Mouse (Mus musculus) midbrain, postnatal 0 days (tissue): ENCODE data around the gene Sesn3. TPM values are rescaled to one million over a fixed set of nuclear protein-coding genes. Genes with fewer than 3 reads are reported as not detected.
"Not testable (repeated sequence)": the region's sequence is repeated elsewhere in the genome, so short reads cannot be mapped to it uniquely, and the experiment has no call there.

Experiments
- ATAC-seq: fragments of 200-750 bp; cut with Nextera tagmentation; 2 replicates; pipeline ENCODE4 v1.8.0; 2017; ENCODE audit warnings: moderate number of reproducible peaks, mild to moderate bottlenecking, moderate TSS enrichment, moderate library complexity; ENCODE audit not compliant: low FRiP score
- DNase-seq: peaks from one replicate; pipeline ENCODE4 v3.0.0-alpha.2; 2015; ENCODE audit warnings: low spot score
- H3K27ac ChIP-seq: fragments of 300-500 bp; sonication (generic); 2 replicates; pipeline ENCODE4 v1.5.1; 2014; ENCODE audit warnings: low read depth, mild to moderate bottlenecking, low read length, mixed read lengths
- H3K27me3 ChIP-seq: fragments of 300-500 bp; sonication (generic); 2 replicates; pipeline ENCODE4 v1.6.1; 2014; ENCODE audit warnings: low read length, control low read depth, mixed read lengths; ENCODE audit not compliant: insufficient read depth
- H3K36me3 ChIP-seq: fragments of 300-500 bp; sonication (generic); 2 replicates; pipeline ENCODE4 v1.6.1; 2014; ENCODE audit warnings: low read length, control low read depth, mixed read lengths; ENCODE audit not compliant: insufficient read depth
- H3K4me1 ChIP-seq: fragments of 300-500 bp; sonication (generic); 2 replicates; pipeline ENCODE4 v1.6.1; 2014; ENCODE audit warnings: mild to moderate bottlenecking, control low read depth, antibody characterized with exemption, low read length, mixed read lengths; ENCODE audit not compliant: insufficient read depth
- H3K4me2 ChIP-seq: fragments of 300-500 bp; sonication (generic); 2 replicates; pipeline ENCODE4 v1.6.1; 2014; ENCODE audit warnings: low read depth, mild to moderate bottlenecking, low read length, mixed read lengths; ENCODE audit not compliant: poor library complexity, severe bottlenecking
- H3K4me3 ChIP-seq: fragments of 300-500 bp; sonication (generic); 2 replicates; pipeline ENCODE4 v1.5.1; 2014; ENCODE audit warnings: low read depth, mild to moderate bottlenecking, low read length, moderate library complexity
- H3K9ac ChIP-seq: fragments of 300-500 bp; sonication (generic); replicated peaks from 2 replicates; pipeline ENCODE4 v1.6.1; 2014; ENCODE audit warnings: mild to moderate bottlenecking, low read length, moderate library complexity, mixed read lengths; ENCODE audit not compliant: poor library complexity, severe bottlenecking
- H3K9me3 ChIP-seq: fragments of 300-500 bp; sonication (generic); 2 replicates; pipeline ENCODE4 v1.6.1; 2016; ENCODE audit warnings: low read length, control low read depth
- CTCF ChIP-seq: IDR thresholded peaks from 2 replicates; pipeline ENCODE4 v1.5.1; 2016; ENCODE audit warnings: antibody characterized with exemption, mild to moderate bottlenecking
- WGBS: fragments of 180-500 bp; shearing (Covaris S2); extraction: QIAGEN DNeasy Blood & Tissue Kit; methylation state at CpG from one replicate; pipeline ENCODE4 v1.1.7; 2014; 5-methylcytosine and 5-hydroxymethylcytosine counted together
- polyA plus RNA-seq: library from polyadenylated mRNA; unstranded; fragments of >200 nt; fragmentation: Nextera tagmentation; extraction: Ambion mirVana; gene quantifications from 2 replicates; pipeline ENCODE4 v1.2.1, GENCODE M21; 2015
- total RNA-seq: library from RNA; depleted of rRNA; stranded (reverse); fragments of >200 nt; gene quantifications from 2 replicates; pipeline ENCODE4 v1.2.3, GENCODE M21; 2014

Sesn3 gene
- total and polyA plus RNA-seq, 2 experiments from 2014 or later, result 22.9 to 59.2 TPM

DNA sequence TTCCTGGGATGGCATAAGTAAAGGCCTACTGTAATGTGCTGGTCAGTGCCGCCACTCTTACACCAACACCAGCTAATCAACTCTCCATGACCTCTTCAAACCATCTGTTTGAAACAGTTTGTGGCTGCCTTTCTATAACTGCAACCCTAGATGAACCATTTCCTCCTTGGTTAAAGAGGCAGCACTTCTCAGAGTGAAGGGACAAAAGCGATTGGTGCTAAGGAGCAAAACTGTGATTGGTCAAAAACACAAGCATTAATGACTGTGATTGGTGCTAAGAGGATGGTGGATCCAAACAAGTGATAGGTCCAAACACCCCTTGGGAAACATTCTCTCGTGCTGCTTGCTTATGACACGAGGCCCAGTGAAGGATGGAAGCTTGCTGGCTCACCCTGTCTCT lies 61.0 kb downstream of the Sesn3 start:
- no peak for DNase-seq
- ATAC-seq, result no peak

DNA sequence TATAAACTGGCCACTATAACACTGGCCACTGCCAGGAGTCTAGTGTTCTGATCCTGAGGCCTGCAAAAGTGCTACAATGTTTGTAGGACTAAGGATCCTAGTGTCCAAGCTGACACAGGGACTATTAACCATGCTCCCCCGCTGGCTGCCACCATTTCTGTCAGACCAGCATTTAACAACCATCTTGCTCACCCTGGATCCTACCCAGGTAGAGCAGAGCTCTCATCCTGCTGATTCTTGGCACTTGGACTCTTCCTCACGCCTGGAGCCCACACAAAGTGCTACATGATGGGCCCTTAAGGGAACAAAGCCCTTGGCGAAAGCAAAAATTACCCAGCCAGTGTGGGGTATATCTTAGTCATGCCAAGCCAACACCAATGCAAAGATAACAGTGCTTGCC lies 62.0 kb downstream of the Sesn3 start:
- WGBS, result 90% methylated on average over 3 of the region's 3 CpGs
- no peak overlapping the region for H3K9ac ChIP-seq
- no peaks in the 10 kb centered on the region for H3K27me3 ChIP-seq
- ATAC-seq (no peak), DNase-seq (peak; percentile 3)
- H3K27ac ChIP-seq, result no peak overlapping the region
- H3K36me3 ChIP-seq, result 0 out of 2 replicates have a peak, but pooled peaks cover 8% of the 10 kb centered on the region
- no peaks in the 10 kb centered on the region for H3K4me1 ChIP-seq
- H3K4me3 ChIP-seq, result no peak overlapping the region
- no peak overlapping the region for H3K4me2 ChIP-seq
- TF ChIP-seq CTCF, result no peak
- no peaks in the 10 kb centered on the region for H3K9me3 ChIP-seq

More for the DNA sequence above, 61.0 kb downstream of the Sesn3 start:
- H3K36me3 ChIP-seq, result peaks cover 10% of the 10 kb centered on the region; the same call in 1 of the 2 replicates
- TF ChIP-seq CTCF, result no peak
- no peaks in the 10 kb centered on the region for H3K27me3 ChIP-seq
- WGBS, result 87% methylated on average over 4 of the region's 4 CpGs
- H3K9ac ChIP-seq, result no peak overlapping the region
- no peaks in the 10 kb centered on the region for H3K4me1 ChIP-seq
- no peak overlapping the region for H3K4me3 ChIP-seq
- H3K4me2 ChIP-seq, result no peak overlapping the region
- H3K27ac ChIP-seq, result no peak overlapping the region
- H3K9me3 ChIP-seq, result no peaks in the 10 kb centered on the region

DNA sequence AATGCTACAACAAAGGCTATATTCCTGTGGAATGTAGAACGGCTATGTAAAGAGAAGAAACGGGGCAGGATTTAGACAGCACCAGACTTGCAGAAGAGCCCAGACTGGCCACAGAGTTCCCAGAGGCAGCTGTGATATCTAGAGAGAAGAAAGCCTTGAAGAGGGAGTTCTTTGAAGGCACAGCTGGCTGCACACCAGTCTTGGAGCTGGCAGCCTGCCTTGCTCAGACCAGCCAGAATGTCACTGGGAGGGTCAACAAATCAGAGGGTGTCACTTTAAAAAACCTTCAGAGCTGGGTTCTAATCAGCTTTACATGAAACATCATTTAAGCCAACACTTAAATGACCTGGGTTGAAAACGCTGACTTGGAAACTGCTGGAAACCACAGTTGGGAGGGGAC lies 63.8 kb downstream of the Sesn3 start:
- no peak for ATAC-seq
- Histone ChIP-seq H3K27ac (no peak overlapping the region), H3K9me3 (no peaks in the 10 kb centered on the region), H3K27me3 (no peaks in the 10 kb centered on the region), H3K4me2 (no peak overlapping the region), H3K4me3 (no peak overlapping the region), H3K9ac (no peak overlapping the region), H3K36me3 (0 out of 2 replicates have a peak, but pooled peaks cover 2% of the 10 kb centered on the region), H3K4me1 (no peaks in the 10 kb centered on the region)
- TF ChIP-seq CTCF, result no peak
- no peak for DNase-seq
- WGBS, result 73% methylated on average over 3 of the region's 3 CpGs

DNA sequence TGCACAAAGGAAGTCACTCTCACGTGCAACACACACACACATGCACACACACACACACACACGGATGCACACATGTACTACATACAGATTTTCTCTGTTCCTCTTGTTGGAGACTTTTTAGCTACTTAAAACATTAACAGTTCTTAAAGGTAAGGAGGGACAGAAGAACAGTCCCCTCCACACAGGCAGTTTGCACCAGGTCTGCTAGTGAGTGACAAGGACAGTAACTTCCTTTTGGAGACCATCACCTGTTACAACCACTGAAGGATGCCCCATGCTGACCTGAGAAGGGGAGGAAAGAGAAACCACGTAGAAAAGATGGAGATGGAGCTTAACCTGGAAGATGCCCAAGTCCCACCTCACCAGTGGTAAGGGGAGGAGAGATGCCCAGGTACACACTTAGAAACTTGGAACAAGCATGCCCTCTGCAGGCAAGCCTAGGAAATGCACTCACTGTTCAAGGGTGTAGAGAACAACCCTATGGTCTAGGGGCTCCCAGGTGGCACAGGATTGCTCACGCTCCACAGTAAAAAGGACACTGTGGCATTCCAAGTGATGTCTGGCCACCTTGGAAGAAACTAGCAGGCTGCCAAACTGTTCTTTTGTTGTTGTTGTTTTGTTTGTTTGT lies 67.3 kb downstream of the Sesn3 start:
- WGBS, result 52% methylated on average over 4 of the region's 4 CpGs
- Histone ChIP-seq H3K36me3 (no peaks in the 10 kb centered on the region), H3K9ac (no peak overlapping the region), H3K27me3 (no peaks in the 10 kb centered on the region), H3K4me3 (no peak overlapping the region), H3K27ac (no peak overlapping the region), H3K4me1 (no peaks in the 10 kb centered on the region), H3K4me2 (no peak overlapping the region), H3K9me3 (no peaks in the 10 kb centered on the region)
- DNase-seq, result peak; percentile 90
- TF ChIP-seq CTCF, result peak; percentile 94
- ATAC-seq, result peak; percentile 82

DNA sequence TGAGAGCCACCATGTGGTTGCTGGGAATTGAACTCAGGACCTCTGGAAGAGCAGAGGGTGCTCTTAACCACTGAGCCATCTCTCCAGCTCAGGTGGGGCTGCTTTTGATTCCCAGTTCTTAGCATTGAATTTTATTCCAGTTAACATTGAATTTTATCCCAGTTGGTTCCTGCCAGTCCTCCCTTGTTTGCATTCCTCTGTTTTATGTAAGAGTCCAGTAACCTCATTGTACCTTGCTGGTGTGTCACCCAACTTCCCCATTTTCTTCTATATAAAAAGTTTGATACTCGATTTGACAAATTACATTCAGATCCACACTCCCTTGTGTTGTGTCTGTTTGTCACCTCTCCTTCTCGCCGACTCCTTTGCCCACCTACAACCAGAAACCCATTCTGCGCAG lies 71.0 kb downstream of the Sesn3 start:
- whole genome bisulfite sequencing, result 91% methylated on average over 4 of the region's 4 CpGs
- H3K9me3 ChIP-seq, H3K27ac ChIP-seq, H3K4me3 ChIP-seq, ATAC-seq, H3K27me3 ChIP-seq, H3K4me1 ChIP-seq, DNase-seq, H3K9ac ChIP-seq, H3K4me2 ChIP-seq, H3K36me3 ChIP-seq: not testable (repeated sequence)

DNA sequence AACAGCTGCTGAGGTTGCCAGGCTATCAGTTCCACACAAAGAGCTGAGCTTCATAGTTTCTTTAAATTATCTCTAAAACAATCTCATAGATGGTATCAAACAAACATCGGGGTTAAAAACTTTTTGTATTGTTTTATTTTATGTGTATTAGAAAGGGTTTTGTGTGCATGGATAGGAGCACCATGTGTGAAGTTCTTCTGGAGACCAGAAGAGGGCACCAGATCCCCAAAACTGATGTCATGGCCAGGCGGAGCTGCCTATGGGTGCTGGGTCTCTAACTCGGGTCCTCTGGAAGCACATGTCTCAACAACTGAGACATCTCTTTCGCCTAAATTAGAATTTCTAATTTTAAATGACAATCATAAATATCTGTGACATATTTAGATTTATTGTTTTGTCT lies 73.5 kb downstream of the Sesn3 start:
- 55% methylated on average over 4 of the region's 4 CpGs for WGBS
- TF ChIP-seq CTCF, result peak; percentile 65
- Histone ChIP-seq H3K36me3 (no peaks in the 10 kb centered on the region), H3K9me3 (no peaks in the 10 kb centered on the region), H3K27ac (no peak overlapping the region), H3K27me3 (no peaks in the 10 kb centered on the region), H3K4me2 (no peak overlapping the region), H3K4me3 (no peak overlapping the region), H3K4me1 (no peaks in the 10 kb centered on the region), H3K9ac (no peak overlapping the region)
- DNase-seq (peak; percentile 20), ATAC-seq (no peak)
